Mouse (Mus musculus) megakaryocyte progenitor cell, adult 5-6 weeks (primary cell): ENCODE results near the gene C1galt1c1. TPM values are rescaled to one million over a fixed set of nuclear protein-coding genes. Genes with fewer than 3 reads are reported as not detected.

ENCODE experiments used
- total RNA-seq, 2 experiments: library from RNA; stranded (forward) in 1 of 2; stranded (reverse) in 1 of 2; fragments of 157-497, 149-512 nt in 1 of 2; fragments of 200-1000 nt in 1 of 2; gene quantifications; 2 replicates each; pipeline versions ENCODE4 v1.2.3 to v1.2.4; 2015 to 2017

Gene C1galt1c1
- total RNA-seq, 2 experiments from 2014 or later, result 72.7 to 99.7 TPM

Other genes starting within 250 kb of the C1galt1c1 start
- gene Lamp2, start 178.6 kb downstream of the C1galt1c1 start, total RNA-seq (2015), result 262 and 283 TPM in 2 replicates
- gene Lamp2, start 178.6 kb downstream of the C1galt1c1 start, total RNA-seq (2017), result 159 and 183 TPM in 2 replicates
- gene Cul4b, start 58.9 kb downstream of the C1galt1c1 start, total RNA-seq (2015), result 61.3 and 67.4 TPM in 2 replicates
- gene Cul4b, start 58.9 kb downstream of the C1galt1c1 start, total RNA-seq (2017), result 59.2 and 67.7 TPM in 2 replicates
- 112 and 140 TPM in 2 replicates for gene Mcts1, start 34.5 kb downstream of the C1galt1c1 start, total RNA-seq (2015)
- 42.1 and 46.7 TPM in 2 replicates for gene Mcts1, start 34.5 kb downstream of the C1galt1c1 start, total RNA-seq (2017)
- 0.89 TPM in 1 of 2 replicates, not detected in the other for gene 6030498E09Rik, start 137.6 kb upstream of the C1galt1c1 start, total RNA-seq (2015)
- gene 6030498E09Rik, start 137.6 kb upstream of the C1galt1c1 start, total RNA-seq (2017), result 0.67 TPM in 1 of 2 replicates, not detected in the other